Mouse (Mus musculus): ENCODE measurements around the gene Disp3.

Gene Disp3

GRCm38 (mm10) chr4:148215264-148215900, 72.4 kb downstream of the Disp3 start:
- no peak for DNase-seq

GRCm38 (mm10) chr4:148214460-148215136, 73.2 kb downstream of the Disp3 start:
- no peak for DNase-seq

- no peak for DNase-seq
Measured at GRCm38 (mm10) chr4:148204873-148205232, 82.9 kb downstream of the Disp3 start.

- DNase-seq: no peak
Measured at GRCm38 (mm10) chr4:148204061-148204872, 83.5 kb downstream of the Disp3 start.

GRCm38 (mm10) chr4:148203557-148203956, 84.2 kb downstream of the Disp3 start:
- DNase-seq: no peak

- no peak for DNase-seq
Measured at GRCm38 (mm10) chr4:148198721-148199120, 89.0 kb downstream of the Disp3 start.

- no peak for DNase-seq
Measured at GRCm38 (mm10) chr4:148194400-148194799, 93.4 kb downstream of the Disp3 start.

- no peak for DNase-seq
Measured at GRCm38 (mm10) chr4:148192707-148193245, 95.0 kb downstream of the Disp3 start.

All from B cell, adult 2 months (primary cell).